Mouse (Mus musculus) testis, adult 2 months (tissue): ENCODE results near the gene Stum.

Source experiments
- CTCF ChIP-seq: fragments of 200-500 bp; IDR thresholded peaks from 2 replicates; pipeline ENCODE4 v1.5.1; 2012; ENCODE audit warnings: low read depth, mild to moderate bottlenecking, inconsistent platforms, low read length, moderate library complexity; ENCODE audit not compliant: control insufficient read depth, insufficient read depth, insufficient replicate concordance
- POLR2A ChIP-seq: fragments of 200-500 bp; IDR thresholded peaks from 2 replicates; pipeline ENCODE4 v1.6.1; 2012; ENCODE audit warnings: low read depth, mild to moderate bottlenecking, inconsistent platforms, low read length, moderate library complexity; ENCODE audit not compliant: control insufficient read depth

DNA sequence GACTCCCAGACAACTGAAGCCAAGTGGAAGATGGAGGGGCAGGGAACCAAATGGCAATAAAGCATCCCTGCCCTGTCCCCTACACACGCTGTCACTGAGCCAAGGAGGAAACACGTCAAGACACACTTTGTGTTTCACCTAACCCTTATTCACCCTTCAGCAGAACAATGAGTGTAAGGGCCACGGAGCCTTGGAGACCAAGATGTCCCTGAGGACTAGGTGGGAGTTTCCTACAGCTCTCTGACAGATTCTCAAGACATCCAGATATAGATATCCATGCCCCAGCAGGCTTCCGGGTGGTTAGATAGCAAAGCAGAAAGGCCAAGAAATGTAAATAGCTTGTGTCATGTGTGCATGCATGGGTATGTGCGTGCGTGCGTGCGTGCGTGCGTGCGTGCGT, 89.4 kb downstream of the Stum start:
- no peak for TF ChIP-seq CTCF
- TF ChIP-seq POLR2A: no peak
